Mouse (Mus musculus) ovary, adult 2 months (tissue): ENCODE results near the gene Tmsb15l. TPM values are rescaled to one million over a fixed set of nuclear protein-coding genes. Genes with fewer than 3 reads are reported as not detected.

Experiments used
- polyA plus RNA-seq: library from polyadenylated mRNA; depleted of rRNA; stranded (reverse); fragments of >200 nt; gene quantifications from 2 replicates; pipeline ENCODE4 v1.2.3, GENCODE M21; 2012; rRNA removed

Tmsb15l gene
- 0.42 and 1.2 TPM in 2 replicates for polyA plus RNA-seq

GRCm38 (mm10) chrX:136976424-136977084 is at the start of gene Tmsb15l, which contains the start of gene Tmsb15b1:
Gene Tmsb15l (minus strand): TSS chrX:136976869.
Gene Tmsb15b1 (minus strand): TSS chrX:136976874.

GRCm38 (mm10) chrX:136992978-136993547 is 16.4 kb upstream of the Tmsb15l start, which contains the start of gene Zcchc18:
Gene Zcchc18 (plus strand): TSS chrX:136993155.

DNA sequence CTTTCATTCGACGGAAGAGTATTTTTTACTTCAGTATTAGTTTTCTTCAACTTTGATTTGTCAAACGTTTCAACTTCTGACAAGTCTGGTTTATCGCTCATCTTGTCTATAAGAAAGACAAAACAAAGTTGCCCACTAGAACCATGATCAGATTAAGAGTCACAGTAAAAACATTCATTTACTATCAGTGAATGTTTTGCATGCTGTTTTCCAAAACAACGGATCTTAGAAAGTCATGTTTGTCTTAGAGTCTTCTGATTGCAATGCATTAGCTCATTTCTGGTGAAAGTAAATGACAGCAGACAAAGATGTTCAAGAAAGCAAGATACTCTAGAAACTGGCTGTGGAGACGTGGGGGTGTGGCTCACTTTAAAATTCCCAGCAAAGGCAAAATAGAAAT is 1.3 kb downstream of the Tmsb15l start, which contains the start of gene Tmsb15b2:
Gene Tmsb15b2 (minus strand): TSS at position 101 of the 400 bp plus-strand sequence.

GRCm38 (mm10) chrX:136927031-136927430 is 49.6 kb downstream of the Tmsb15l start, which contains the start of gene H2bfm:
Gene H2bfm (plus strand): TSS chrX:136927325.

Other genes starting within 250 kb of the Tmsb15l start
- gene Morf4l2, start 233.2 kb downstream of the Tmsb15l start, polyA plus RNA-seq, result 30.6 and 33.0 TPM in 2 replicates
- gene Glra4, start 196.7 kb downstream of the Tmsb15l start, polyA plus RNA-seq, result not detected in 2 replicates
- gene Plp1, start 154.2 kb downstream of the Tmsb15l start, polyA plus RNA-seq, result 8.0 and 9.6 TPM in 2 replicates
- gene Rab9b, start 108.1 kb downstream of the Tmsb15l start, polyA plus RNA-seq, result not detected in 2 replicates
- not detected in 2 replicates for gene H2bfm, start 49.5 kb downstream of the Tmsb15l start, polyA plus RNA-seq
- not detected in 2 replicates for gene Tmsb15b2, start 1.4 kb downstream of the Tmsb15l start, polyA plus RNA-seq
- gene Tmsb15b1, start within 50 bp of the Tmsb15l start, polyA plus RNA-seq, result not detected in 2 replicates
- gene Zcchc18, start 16.3 kb upstream of the Tmsb15l start, polyA plus RNA-seq, result 2.1 and 2.3 TPM in 2 replicates
- 2.9 and 4.2 TPM in 2 replicates for gene Slc25a53, start 61.4 kb upstream of the Tmsb15l start, polyA plus RNA-seq
- gene Fam199x, start 72.7 kb upstream of the Tmsb15l start, polyA plus RNA-seq, result 0.94 and 1.5 TPM in 2 replicates
- not detected in 2 replicates for gene Esx1, start 145.2 kb upstream of the Tmsb15l start, polyA plus RNA-seq